Mouse (Mus musculus): ENCODE results near the gene Atp6v0e2.

Gene Atp6v0e2

GRCm38 (mm10) chr6:48540721-48541120 is 3.3 kb downstream of the Atp6v0e2 start:
- no peak for DNase-seq (ENCODE audit: low spot score)

DNA sequence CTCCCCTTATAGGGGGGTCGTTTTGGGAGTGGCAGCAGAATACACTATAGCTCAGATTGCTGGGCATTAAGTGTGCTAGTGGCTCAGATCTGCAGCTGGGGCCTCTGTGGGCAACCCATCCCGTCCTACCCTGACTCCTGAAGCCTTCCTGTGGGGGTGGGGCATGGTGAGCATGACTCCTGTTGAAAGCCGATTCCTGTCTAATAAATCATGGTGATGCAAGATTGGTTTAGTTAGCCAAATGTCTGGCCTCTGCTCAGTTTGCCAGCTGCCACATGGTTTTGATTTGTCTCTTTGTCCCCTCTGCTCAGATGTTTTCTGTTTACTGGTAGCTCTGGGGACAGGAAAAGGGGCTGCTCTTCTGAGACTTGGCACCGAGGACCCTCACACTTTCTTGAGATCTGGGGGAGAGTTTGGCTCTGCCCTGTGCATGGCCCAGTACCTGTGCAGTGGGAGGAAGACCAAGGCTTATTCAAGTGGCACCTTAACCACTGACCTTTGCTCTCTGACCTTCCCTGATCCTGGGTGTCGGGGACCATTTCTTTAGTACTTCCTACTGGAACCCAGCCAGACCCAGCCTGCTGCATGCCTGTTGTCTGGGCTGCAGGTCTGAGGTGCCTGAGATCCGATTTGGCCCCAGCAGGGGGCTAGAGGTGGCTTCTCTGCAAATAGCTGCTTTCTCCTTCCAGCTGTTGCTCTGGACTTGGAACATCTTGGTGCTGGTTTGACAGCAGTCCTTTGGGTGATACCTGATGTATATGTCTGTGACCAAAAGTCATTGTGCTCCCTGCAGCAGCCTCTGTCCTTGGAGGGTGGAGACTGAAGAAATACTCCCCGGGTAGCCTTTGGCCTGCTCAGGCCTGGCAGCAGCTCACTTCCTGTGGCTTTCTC is 4.4 kb downstream of the Atp6v0e2 start:
- peak; percentile 14 for DNase-seq (ENCODE audit: low spot score)

DNA sequence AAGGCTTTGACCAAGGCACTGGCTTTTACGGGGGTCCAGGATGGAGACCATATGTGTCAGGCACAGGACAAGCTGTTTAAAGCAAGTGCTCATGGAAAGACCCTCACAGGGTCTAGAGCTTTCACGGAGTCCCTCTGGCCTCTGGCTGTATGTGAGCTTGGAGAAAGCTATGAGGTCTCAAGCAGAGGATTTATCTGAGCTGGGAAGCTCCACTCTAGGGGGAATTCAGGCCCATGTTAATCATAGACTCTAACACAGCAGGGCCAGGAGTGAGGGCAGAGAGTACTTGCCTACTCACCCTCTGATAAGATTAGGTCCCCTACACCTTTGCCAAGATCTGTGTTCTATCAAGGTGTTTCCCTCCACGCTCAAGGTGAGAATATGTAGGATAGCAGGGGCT is 5.2 kb downstream of the Atp6v0e2 start:
- DNase-seq (ENCODE audit: low spot score) = no peak

GRCm38 (mm10) chr6:48545251-48545650 is 7.8 kb downstream of the Atp6v0e2 start:
- DNase-seq (ENCODE audit: low spot score) = no peak

DNA sequence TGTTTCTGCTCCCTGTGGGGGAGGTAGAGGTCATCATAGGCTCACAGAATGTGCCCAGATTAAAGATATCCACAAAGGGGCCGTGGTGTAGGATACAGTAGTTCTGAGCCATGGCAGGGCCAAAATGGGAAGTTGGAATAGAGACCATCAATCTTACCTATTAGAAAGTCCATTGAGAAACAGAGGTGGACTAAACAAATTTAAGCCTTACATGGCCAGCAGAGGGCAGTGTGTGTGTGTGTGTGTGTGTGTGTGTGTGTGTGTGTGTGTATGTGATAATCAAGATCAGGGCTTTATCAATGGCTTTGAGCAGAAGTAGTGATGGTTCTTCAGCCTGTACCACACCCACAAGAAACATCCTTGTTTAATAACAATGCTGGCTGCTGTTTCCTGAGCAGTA is 8.9 kb downstream of the Atp6v0e2 start:
- DNase-seq (ENCODE audit: low spot score) = no peak

DNA sequence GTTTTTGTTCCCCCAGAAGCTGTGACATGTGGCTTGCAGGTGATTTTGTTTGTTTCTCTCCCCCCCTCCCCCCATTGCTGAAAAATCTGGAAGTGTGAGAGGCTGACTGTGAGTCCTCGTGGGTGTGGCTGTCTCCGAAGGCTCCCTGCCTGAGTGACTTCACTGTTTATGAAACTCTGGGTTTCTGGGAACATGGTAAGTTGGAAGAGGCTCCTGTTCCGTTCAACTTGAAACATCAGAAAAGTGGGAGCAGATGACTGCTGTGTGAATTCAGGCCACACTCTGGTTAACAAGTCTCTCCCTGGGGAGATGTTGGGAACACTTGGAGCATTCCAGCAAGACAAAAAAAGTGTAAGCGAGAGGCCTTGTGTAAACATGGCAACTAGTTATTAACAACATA is 9.4 kb downstream of the Atp6v0e2 start:
- DNase-seq (ENCODE audit: low spot score) = no peak

DNA sequence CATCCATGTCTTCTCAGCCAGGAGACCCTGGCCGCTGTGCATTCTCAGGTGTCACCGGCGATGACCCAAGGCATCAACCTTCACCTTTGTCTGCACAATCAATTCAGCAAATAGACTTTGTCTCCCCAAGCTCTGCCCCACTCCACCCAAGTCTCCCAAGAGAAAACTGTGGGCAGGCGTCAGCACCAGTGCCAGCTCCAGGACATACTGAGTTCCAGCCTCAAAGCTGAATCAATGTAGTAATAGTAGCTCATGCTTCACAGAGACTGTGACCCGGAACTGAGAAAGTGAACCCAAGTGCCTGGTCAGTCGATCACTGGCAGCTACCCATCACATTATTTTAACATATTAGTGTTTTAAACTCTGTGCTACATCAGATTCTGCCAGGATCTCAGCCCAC is 10.9 kb downstream of the Atp6v0e2 start:
- DNase-seq (ENCODE audit: low spot score) = no peak

- peak; percentile 76 for DNase-seq (ENCODE audit: low spot score)
Measured at GRCm38 (mm10) chr6:48552918-48553317, 15.5 kb downstream of the Atp6v0e2 start.

DNA sequence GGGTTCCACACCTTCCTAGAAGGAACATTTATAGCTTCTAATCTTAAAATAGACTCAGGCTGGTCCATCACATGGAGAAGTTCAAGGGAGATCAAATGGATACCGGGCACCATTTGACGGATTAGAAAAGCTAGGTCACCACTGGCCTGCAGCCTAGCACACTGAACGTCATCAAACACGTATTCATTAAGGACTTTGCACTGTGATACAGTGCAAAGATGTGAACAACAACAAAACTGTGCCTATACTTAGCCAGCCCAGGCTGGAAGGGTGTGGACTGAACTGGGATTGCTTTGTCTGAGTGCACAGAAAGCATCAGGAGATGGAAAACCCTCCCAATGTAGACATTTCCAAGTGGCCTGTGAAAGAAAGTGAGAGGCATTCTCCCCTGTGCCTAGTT is 16.4 kb downstream of the Atp6v0e2 start:
- DNase-seq (ENCODE audit: low spot score) = no peak

GRCm38 (mm10) chr6:48554280-48555103 is 17.1 kb downstream of the Atp6v0e2 start, which contains the start of gene Lrrc61:
Gene Lrrc61 (plus strand): TSS chr6:48554796.
- peak; percentile 85 for DNase-seq (ENCODE audit: low spot score)

DNA sequence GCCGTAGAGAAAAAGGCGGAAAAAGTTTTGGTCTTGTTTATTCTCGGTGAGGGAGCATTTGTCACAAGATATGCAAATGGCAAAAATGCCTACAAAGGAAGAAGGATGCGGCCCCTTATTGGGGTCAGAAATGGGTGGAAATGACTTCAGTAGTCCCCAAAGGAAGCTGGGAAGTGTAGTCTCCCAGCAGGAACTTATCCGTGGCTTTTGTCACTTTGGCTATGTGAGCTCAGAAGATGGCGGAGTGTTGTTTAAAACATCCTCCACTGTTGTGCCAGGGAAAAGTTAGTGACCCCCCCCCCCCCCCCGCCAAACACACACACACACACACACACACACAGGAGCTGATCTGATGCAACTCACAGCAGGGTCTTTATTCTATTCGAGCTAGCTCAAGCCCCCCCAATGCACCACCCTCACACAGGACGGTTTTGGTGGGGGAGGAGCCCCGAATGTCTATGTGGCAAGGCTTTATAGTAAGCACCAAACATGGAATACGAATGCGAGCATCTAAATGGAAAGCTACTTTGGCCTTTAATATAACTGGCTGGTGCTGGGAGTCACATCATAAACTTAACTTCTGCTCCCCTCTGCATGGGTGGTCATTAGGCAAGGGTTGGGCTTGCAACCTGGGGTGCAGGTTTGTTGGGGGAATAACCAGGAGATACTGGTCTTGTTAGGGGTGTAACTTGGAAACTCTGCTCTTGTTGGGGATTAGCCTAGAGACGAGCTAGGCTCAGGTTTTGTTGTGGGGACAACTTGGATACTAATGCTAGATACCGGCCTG is 17.9 kb downstream of the Atp6v0e2 start:
- peak; percentile 61 for DNase-seq (ENCODE audit: low spot score)

- no peak for DNase-seq (ENCODE audit: low spot score)
Measured at GRCm38 (mm10) chr6:48555956-48556355, 18.5 kb downstream of the Atp6v0e2 start.

DNA sequence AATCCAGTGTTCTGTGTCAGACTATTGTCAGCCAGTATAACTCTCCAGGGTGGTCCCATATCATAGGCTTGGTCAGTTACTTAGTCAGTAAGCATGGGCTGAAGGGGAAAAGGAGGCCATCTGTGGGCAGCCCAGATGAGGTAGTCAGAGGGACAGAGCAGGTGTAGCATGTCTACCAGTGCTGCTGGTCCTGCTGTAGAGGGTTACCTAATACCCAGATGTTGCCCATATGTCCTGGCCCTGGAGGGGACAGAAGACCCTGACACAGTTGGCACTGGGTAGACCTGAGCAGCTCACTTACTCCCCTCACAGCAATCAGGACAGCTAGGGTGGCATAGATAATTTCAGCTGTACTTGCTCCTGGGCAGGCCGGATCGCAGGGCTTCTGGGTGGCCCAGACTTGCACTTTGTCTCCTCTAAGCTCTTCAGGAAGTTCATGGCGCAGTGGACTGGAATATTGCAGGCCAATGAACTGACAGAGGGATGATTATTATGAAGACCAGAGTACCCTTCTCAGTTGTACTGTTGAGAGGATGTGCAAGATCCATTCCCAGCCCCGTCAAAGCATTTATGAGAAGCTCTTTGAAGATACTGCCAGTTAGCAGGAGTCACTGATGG is 28.4 kb downstream of the Atp6v0e2 start:
- DNase-seq (ENCODE audit: low spot score) = no peak

DNA sequence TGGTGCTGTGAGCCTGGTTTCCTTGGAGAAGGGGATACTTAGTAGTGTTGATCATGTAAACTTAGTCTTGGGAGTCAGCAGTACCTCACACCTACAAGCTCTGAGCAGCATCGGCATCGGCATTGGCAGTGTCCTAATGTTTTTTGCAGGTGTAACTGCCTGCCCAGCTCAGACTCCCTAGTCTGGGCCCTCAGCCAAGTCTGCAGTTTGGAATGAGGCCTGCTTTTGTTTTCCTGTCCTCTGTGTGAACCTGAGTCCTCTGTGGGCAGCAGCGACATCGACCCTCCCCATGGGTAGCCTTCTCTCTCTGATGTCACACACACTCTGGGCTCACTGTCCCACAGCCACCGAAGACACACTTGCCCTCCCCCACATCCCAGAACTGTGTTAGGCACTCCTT is 28.9 kb downstream of the Atp6v0e2 start:
- DNase-seq (ENCODE audit: low spot score) = no peak

GRCm38 (mm10) chr6:48568036-48568984 is 30.9 kb downstream of the Atp6v0e2 start:
- DNase-seq (ENCODE audit: low spot score) = no peak

GRCm38 (mm10) chr6:48569065-48569807 is 31.8 kb downstream of the Atp6v0e2 start:
- no peak for DNase-seq (ENCODE audit: low spot score)

DNA sequence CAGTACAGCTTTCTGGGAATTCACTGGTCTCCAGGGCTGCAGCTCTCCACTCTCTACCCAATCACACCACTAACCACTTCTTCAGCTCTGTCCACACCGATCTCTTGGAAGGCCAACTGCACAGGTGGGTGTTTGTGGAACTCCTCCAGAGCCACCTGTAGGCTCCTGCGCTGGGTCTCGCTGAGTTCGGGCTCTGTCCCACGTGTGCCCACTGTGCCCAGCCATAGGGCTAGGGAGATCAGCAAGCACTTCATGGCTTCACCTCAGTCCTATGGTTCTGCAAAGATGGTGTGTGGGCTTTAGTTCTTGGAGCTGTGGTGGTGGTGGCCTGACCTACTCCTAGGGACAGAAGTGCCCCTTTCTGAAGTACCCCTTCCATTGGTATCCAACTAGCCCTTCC is 34.6 kb downstream of the Atp6v0e2 start:
- no peak for DNase-seq (ENCODE audit: low spot score)

DNA sequence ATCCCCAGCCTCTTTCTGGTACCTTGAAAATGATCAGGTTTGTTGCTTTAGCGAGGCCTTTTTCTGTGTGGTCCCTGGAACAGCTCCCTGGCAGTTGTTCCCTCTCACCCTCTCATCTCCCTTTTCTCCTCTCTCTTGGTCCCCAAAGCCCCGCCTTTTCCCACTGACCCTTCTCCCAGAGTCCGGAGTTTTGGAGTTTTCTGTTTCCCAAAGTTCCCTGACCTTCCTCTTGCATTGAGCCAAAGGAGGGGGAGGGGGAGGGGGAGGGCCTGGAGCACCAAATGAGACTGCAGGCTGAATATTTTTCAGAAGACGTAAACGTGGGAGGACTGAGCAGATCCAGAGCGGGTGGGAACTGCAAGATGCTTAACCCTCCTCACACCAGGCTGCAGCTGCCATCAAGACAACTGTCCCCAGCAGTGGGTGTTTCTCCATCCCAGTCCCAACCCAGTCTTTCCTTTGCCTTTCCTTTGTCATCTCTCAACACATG is 35.2 kb downstream of the Atp6v0e2 start, which contains the start of gene Rarres2:
Gene Rarres2, minus strand, starts transcription at position 218 of the 490 bp plus-strand sequence.
- DNase-seq (ENCODE audit: low spot score) = peak; percentile 50

- DNase-seq (ENCODE audit: low spot score) = peak; percentile 80
Measured at GRCm38 (mm10) chr6:48573280-48573679, 35.9 kb downstream of the Atp6v0e2 start.

GRCm38 (mm10) chr6:48573981-48574380 is 36.6 kb downstream of the Atp6v0e2 start:
- no peak for DNase-seq (ENCODE audit: low spot score)

Data from yolk sac, embryonic 10.5 days (tissue).